ENCODE assay signal across 13 mouse cellular contexts in the genomic region with DNA sequence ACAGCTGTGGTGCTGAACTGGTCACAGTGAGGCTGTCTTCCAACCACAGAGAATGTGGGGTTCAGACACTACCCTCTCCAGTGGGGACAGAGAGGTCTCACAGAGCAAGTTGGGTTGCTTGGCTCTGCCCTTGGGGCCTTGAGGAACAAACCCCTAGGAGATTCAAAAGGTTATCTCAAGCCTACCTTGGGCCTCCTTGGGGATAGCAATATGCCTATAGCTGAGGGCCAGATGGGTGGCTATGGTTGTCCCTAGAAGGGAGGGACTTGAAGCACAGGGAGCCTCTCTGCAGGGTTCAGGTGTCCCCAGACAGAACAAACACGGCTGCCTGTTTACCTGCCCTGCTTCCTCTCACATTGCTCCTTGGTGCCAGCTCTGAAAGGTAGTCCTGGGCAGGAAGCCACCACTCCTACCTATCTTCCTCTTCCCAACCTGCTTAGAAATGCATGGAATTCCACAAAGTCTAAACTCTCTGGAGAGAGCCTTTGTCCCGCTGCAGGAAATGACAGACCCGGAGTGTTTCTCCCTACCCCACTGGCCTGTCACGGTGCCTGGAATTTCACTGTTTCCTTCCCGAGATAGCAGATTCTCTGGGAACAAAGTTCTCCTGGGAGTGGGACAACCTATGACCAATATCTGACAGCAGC. TPM values are rescaled to one million over a fixed set of nuclear protein-coding genes. Genes with fewer than 3 reads are reported as not detected.
DNase-seq lines count a peak whose midpoint lies in the region; ATAC-seq and TF ChIP-seq lines count a peak whose summit lies in the region.
"Had no signal": no experiment of that assay in that cellular context is flagged by ENCODE, and none has a peak within 500 bp of the region (broad histone marks: within the 10 kb centered on the region; RNA-seq: fewer than 3 reads in every experiment).

No protein-coding gene starts in this region.

- 18% methylated on average over 5 of the region's 5 CpGs for WGBS in kidney, adult 2 months
- WGBS in liver, embryonic 15.5 days (ENCODE audit: insufficient replicate concordance): 67% methylated on average over 5 of the region's 5 CpGs
- WGBS in midbrain, embryonic 15.5 days: 64% methylated on average over 5 of the region's 5 CpGs

- H3K9me3 ChIP-seq in liver, embryonic 15.5 days (replicated peaks): no peaks in the 10 kb centered on the region
- no peaks in the 10 kb centered on the region for H3K9me3 ChIP-seq in midbrain, embryonic 15.5 days

- TF ChIP-seq POLR2A in kidney, adult 2 months (IDR thresholded peaks at IDR 0.05; ENCODE audit: low read depth, low read length): no peak

- no peak for ATAC-seq in liver, embryonic 15.5 days (ENCODE audit: insufficient read depth)
- ATAC-seq in midbrain, embryonic 15.5 days (replicated peaks): no peak

- DNase-seq in heart, adult 9 months (ENCODE audit: low spot score in 2 of 2): peak; percentile 76 to 88
- peak; percentile 67 for DNase-seq in kidney, adult 2 months
- no peak for DNase-seq in gastrocnemius, adult 18-20 months (ENCODE audit: low spot score)
- no peak for DNase-seq in B cell, adult 2 months
- DNase-seq: thymus, postnatal 36 days had no signal

- H3K27ac ChIP-seq in brown adipose tissue, adult 24 weeks (replicated peaks; ENCODE audit: low read depth, low read length): peak overlapping the region; percentile 97
- peak overlapping the region; percentile 30 for H3K27ac ChIP-seq in kidney, adult 2 months (ENCODE audit: insufficient read depth, low read depth, low read length)
- H3K27ac ChIP-seq in liver, embryonic 15.5 days (replicated peaks): peak overlapping the region; percentile 61
- no peak overlapping the region for H3K27ac ChIP-seq in midbrain, embryonic 15.5 days

- H3K36me3 ChIP-seq in kidney, adult 2 months (ENCODE audit: control insufficient read depth, insufficient read depth, low read length): no peaks in the 10 kb centered on the region
- peaks cover 24% of the 10 kb centered on the region for H3K36me3 ChIP-seq in liver, embryonic 15.5 days (replicated peaks)
- H3K36me3 ChIP-seq in midbrain, embryonic 15.5 days (replicated peaks): 0 out of 2 replicates have a peak, but pooled peaks cover 7% of the 10 kb centered on the region

- peaks cover 44% of the 10 kb centered on the region for H3K4me1 ChIP-seq in brown adipose tissue, adult 24 weeks (ENCODE audit: control insufficient read depth, insufficient read depth, insufficient read length, low read length)
- H3K4me1 ChIP-seq in kidney, adult 2 months (ENCODE audit: control insufficient read depth, insufficient read depth, low read length): 0 out of 2 replicates have a peak, but pooled peaks cover 2% of the 10 kb centered on the region
- H3K4me1 ChIP-seq in liver, embryonic 15.5 days (replicated peaks): peaks cover 68% of the 10 kb centered on the region
- H3K4me1 ChIP-seq in midbrain, embryonic 15.5 days: no peaks in the 10 kb centered on the region

- no peak overlapping the region for H3K9ac ChIP-seq in liver, embryonic 15.5 days
- H3K9ac ChIP-seq in midbrain, embryonic 15.5 days: no peak overlapping the region

- H3K27me3 ChIP-seq in kidney, adult 2 months (replicated peaks; ENCODE audit: control insufficient read depth, insufficient read depth, low read length): no peaks in the 10 kb centered on the region
- no peaks in the 10 kb centered on the region for H3K27me3 ChIP-seq in liver, embryonic 15.5 days
- no peaks in the 10 kb centered on the region for H3K27me3 ChIP-seq in midbrain, embryonic 15.5 days (replicated peaks)

- no peak overlapping the region for H3K4me3 ChIP-seq in brown adipose tissue, adult 24 weeks (ENCODE audit: insufficient read depth, low read depth, low read length)
- H3K4me3 ChIP-seq in kidney, adult 2 months (ENCODE audit: insufficient read depth, low read depth, low read length): no peak overlapping the region
- no peak overlapping the region for H3K4me3 ChIP-seq in liver, embryonic 15.5 days (replicated peaks)
- H3K4me3 ChIP-seq in midbrain, embryonic 15.5 days: no peak overlapping the region

- H3K4me2 ChIP-seq in liver, embryonic 15.5 days: no peak overlapping the region
- H3K4me2 ChIP-seq in midbrain, embryonic 15.5 days: no peak overlapping the region

- TF ChIP-seq CTCF in kidney, adult 2 months (conservative IDR thresholded peaks at IDR 0.05; ENCODE audit: insufficient read depth, insufficient read length, low read depth, low read length): no peak

RNA-seq across cellular contexts. Expression of gene Gm11037, which starts 6.7 kb away (rescaled TPM):
- not detected in 2 replicates for polyA plus RNA-seq in brown adipose tissue, adult 24 weeks (2012; ENCODE audit: insufficient read depth, insufficient read length, missing spikeins)
- not detected in 2 replicates for polyA plus RNA-seq in kidney, adult 2 months (2012; rRNA removed)
- not detected in 2 replicates for polyA plus RNA-seq in liver, embryonic 15.5 days (2015; fragmentation: Nextera tagmentation; extraction: Ambion mirVana)
- not detected for total RNA-seq in gastrocnemius, adult 18-20 months (2021)
- not detected in 2 replicates for polyA plus RNA-seq in midbrain, embryonic 15.5 days (2015; fragmentation: Nextera tagmentation; extraction: Ambion mirVana)
- total RNA-seq: G1E; left cerebral cortex, postnatal 14 days; monocyte, adult 5-6 weeks had no signal
- polyA plus RNA-seq: embryonic facial prominence, embryonic 14.5 days; G1E; gonadal fat pad, adult 2 months had no signal

RNA-seq across cellular contexts. Expression of gene Hspa12b, which starts 12.9 kb away (rescaled TPM):
- polyA plus RNA-seq in brown adipose tissue, adult 24 weeks (2012; ENCODE audit: insufficient read depth, insufficient read length, missing spikeins): 7.0 and 9.6 TPM in 2 replicates
- 7.8 and 8.4 TPM in 2 replicates for polyA plus RNA-seq in kidney, adult 2 months (2012; rRNA removed)
- 1.8 and 1.9 TPM in 2 replicates for polyA plus RNA-seq in liver, embryonic 15.5 days (2015; fragmentation: Nextera tagmentation; extraction: Ambion mirVana)
- total RNA-seq in gastrocnemius, adult 18-20 months (2021): 10 to 100 TPM in 1 of 2 experiments, 1 to 10 TPM in 1; 8.9 to 14.9 TPM
- polyA plus RNA-seq in midbrain, embryonic 15.5 days (2015; fragmentation: Nextera tagmentation; extraction: Ambion mirVana): 4.4 and 4.6 TPM in 2 replicates
- total RNA-seq: monocyte, adult 5-6 weeks had no signal

RNA-seq across cellular contexts. Expression of gene 1700037H04Rik, which starts 19.9 kb away (rescaled TPM):
- 426 and 428 TPM in 2 replicates for polyA plus RNA-seq in brown adipose tissue, adult 24 weeks (2012; ENCODE audit: insufficient read depth, insufficient read length, missing spikeins)
- 107 and 112 TPM in 2 replicates for polyA plus RNA-seq in kidney, adult 2 months (2012; rRNA removed)
- 135 and 147 TPM in 2 replicates for polyA plus RNA-seq in liver, embryonic 15.5 days (2015; fragmentation: Nextera tagmentation; extraction: Ambion mirVana)
- total RNA-seq in gastrocnemius, adult 18-20 months (2021): 1 to 10 TPM; 4.2 to 4.3 TPM
- 71.2 and 81.5 TPM in 2 replicates for polyA plus RNA-seq in midbrain, embryonic 15.5 days (2015; fragmentation: Nextera tagmentation; extraction: Ambion mirVana)

RNA-seq across cellular contexts. Expression of gene Cenpb, which starts 39.9 kb away (rescaled TPM):
- polyA plus RNA-seq in brown adipose tissue, adult 24 weeks (2012; ENCODE audit: insufficient read depth, insufficient read length, missing spikeins): 78.2 and 99.0 TPM in 2 replicates
- 95.3 and 105 TPM in 2 replicates for polyA plus RNA-seq in kidney, adult 2 months (2012; rRNA removed)
- 4.1 and 5.4 TPM in 2 replicates for polyA plus RNA-seq in liver, embryonic 15.5 days (2015; fragmentation: Nextera tagmentation; extraction: Ambion mirVana)
- total RNA-seq in gastrocnemius, adult 18-20 months (2021): 10 to 100 TPM; 67.4 to 72.2 TPM
- 16.0 and 16.4 TPM in 2 replicates for polyA plus RNA-seq in midbrain, embryonic 15.5 days (2015; fragmentation: Nextera tagmentation; extraction: Ambion mirVana)

RNA-seq across cellular contexts. Expression of gene Cdc25b, which starts 46.7 kb away (rescaled TPM):
- polyA plus RNA-seq in brown adipose tissue, adult 24 weeks (2012; ENCODE audit: insufficient read depth, insufficient read length, missing spikeins): 2.4 and 2.5 TPM in 2 replicates
- 12.9 TPM in 2 replicates for polyA plus RNA-seq in kidney, adult 2 months (2012; rRNA removed)
- 236 and 279 TPM in 2 replicates for polyA plus RNA-seq in liver, embryonic 15.5 days (2015; fragmentation: Nextera tagmentation; extraction: Ambion mirVana)
- under 1 TPM; 0.78 to 0.95 TPM for total RNA-seq in gastrocnemius, adult 18-20 months (2021)
- polyA plus RNA-seq in midbrain, embryonic 15.5 days (2015; fragmentation: Nextera tagmentation; extraction: Ambion mirVana): 23.9 and 27.0 TPM in 2 replicates

Comparison
In these comparisons a context has a peak if more than half of its experiments do, and no peak if none do; other contexts are left out.
1. DNase-seq: peak in heart, adult 9 months (2 of 2) and kidney, adult 2 months (single experiment); none in gastrocnemius, adult 18-20 months (single experiment) and B cell, adult 2 months (0 of 2).